Mouse (Mus musculus): Measurements from ENCODE around the gene Rabl3. TPM values are rescaled to one million over a fixed set of nuclear protein-coding genes. Genes with fewer than 3 reads are reported as not detected.

Gene Rabl3
- total and polyA plus RNA-seq, 3 experiments, result 7.3 to 13.5 TPM; not detected in 1

DNA sequence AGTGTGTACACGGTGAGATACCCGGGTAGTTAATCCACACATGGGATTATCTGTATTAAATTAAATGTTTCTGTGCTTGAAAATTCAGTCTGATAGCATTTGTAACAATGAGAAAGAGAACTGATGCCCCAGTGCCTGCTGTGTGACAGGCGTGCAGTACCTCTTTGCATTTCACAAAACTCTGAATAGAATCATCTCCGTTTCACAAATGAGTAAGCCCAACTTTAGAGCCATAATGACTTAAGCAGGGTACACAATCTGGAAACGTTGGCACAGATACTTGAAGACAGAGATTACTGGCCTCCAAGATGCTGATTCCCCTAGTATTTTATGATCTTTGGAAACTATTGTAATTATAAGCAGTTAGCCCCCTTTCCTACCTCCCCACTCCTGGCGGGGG lies 26.4 kb downstream of the Rabl3 start:
- no peak overlapping the region for H3K4me3 ChIP-seq (ENCODE audit: control insufficient read depth in 1 of 2, insufficient read depth in 1 of 2, low read depth in 2 of 2, low read length in 2 of 2)
- H3K9me3 ChIP-seq (replicated peaks; ENCODE audit: insufficient read depth, low read length), result no peaks in the 10 kb centered on the region
- no peaks in the 10 kb centered on the region for H3K79me2 ChIP-seq (ENCODE audit: control insufficient read depth, insufficient read depth, low read length, poor library complexity)
- no peak overlapping the region for H3K9ac ChIP-seq (ENCODE audit: control insufficient read depth, low read depth, low read length, poor library complexity, severe bottlenecking)
- DNase-seq (ENCODE audit: low read depth, low spot score), result no peak
- H3K27me3 ChIP-seq (ENCODE audit: control insufficient read depth in 1 of 2, insufficient read depth in 2 of 2, low read length in 2 of 2), result no peaks in the 10 kb centered on the region
- TF ChIP-seq ZNF384 (IDR thresholded peaks at IDR 0.05; ENCODE audit: low read depth, low read length) (no peak), CHD2 (IDR thresholded peaks at IDR 0.05; ENCODE audit: low read length) (no peak), GABPA (IDR thresholded peaks at IDR 0.05; ENCODE audit: low read depth, low read length) (no peak), JUND (IDR thresholded peaks at IDR 0.05; ENCODE audit: low read depth, low read length) (no peak)
- no peaks in the 10 kb centered on the region for H3K4me1 ChIP-seq (ENCODE audit: control insufficient read depth in 1 of 2, insufficient read depth in 2 of 2, low read length in 2 of 2)
- no peak overlapping the region for H3K27ac ChIP-seq (ENCODE audit: control insufficient read depth, low read depth, low read length)
- peaks cover 0 to 4% of the 10 kb centered on the region in 2 experiments; a peak in 3 of 4 replicates for H3K36me3 ChIP-seq (ENCODE audit: control insufficient read depth in 1 of 2, insufficient read depth in 2 of 2, low read length in 2 of 2)

DNA sequence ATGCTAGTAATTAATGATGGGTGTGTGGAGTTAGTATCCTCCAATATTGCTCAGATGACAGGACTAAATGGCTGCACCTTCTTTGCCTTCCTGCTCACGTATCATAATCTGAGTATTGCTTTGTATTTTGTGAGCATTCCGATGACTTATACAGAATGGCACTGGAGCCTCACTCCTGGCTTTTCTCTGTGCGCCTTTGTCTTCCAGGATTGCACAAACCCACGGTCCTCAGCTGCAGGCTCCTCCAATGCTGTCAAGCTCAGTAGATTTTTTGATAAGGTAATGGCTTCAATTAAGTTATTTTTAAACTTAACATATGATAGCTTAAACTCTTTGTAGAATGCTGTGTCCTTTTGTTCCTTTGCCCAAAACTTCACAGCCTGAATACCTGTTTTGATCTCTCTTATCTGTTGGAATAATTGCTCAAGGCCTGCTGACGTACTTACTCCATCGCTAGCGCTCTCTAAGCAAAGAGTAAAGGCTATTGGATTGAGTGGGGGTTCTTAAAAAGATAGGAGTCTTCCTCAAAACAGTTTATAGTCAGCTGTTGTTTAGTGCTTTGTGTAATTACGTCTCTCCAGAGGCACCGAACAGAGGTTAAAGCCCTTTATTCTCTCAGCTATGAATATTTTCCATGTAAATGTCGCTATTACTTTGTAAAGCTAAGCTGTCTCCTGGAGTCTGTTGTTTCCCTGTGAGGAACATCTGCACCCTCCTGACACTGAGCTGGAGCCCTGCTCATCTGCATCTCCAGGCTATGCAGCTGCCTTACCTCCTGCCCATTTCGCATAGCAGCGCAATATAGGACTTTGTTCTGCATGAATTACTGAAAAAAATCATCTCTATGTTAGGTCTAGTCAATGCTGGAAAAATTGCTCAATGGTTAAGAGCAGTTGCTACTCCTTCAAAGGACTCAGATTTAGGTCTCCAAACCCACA lies 27.7 kb downstream of the Rabl3 start:
- Histone ChIP-seq H3K79me2 (ENCODE audit: control insufficient read depth, insufficient read depth, low read length, poor library complexity) (no peaks in the 10 kb centered on the region), H3K9me3 (replicated peaks; ENCODE audit: insufficient read depth, low read length) (no peaks in the 10 kb centered on the region), H3K27me3 (ENCODE audit: control insufficient read depth in 1 of 2, insufficient read depth in 2 of 2, low read length in 2 of 2) (no peaks in the 10 kb centered on the region), H3K4me3 (ENCODE audit: control insufficient read depth in 1 of 2, insufficient read depth in 1 of 2, low read depth in 2 of 2, low read length in 2 of 2) (no peak overlapping the region), H3K36me3 (ENCODE audit: control insufficient read depth in 1 of 2, insufficient read depth in 2 of 2, low read length in 2 of 2) (peaks cover 0 to 4% of the 10 kb centered on the region in 2 experiments; a peak in 3 of 4 replicates), H3K27ac (ENCODE audit: control insufficient read depth, low read depth, low read length) (no peak overlapping the region), H3K4me1 (ENCODE audit: control insufficient read depth in 1 of 2, insufficient read depth in 2 of 2, low read length in 2 of 2) (no peaks in the 10 kb centered on the region), H3K9ac (ENCODE audit: control insufficient read depth, low read depth, low read length, poor library complexity, severe bottlenecking) (no peak overlapping the region)
- TF ChIP-seq NELFE (IDR thresholded peaks at IDR 0.05; ENCODE audit: low read depth, low read length), result no peak
- TF ChIP-seq BHLHE40 (IDR thresholded peaks at IDR 0.05; ENCODE audit: borderline replicate concordance, low read depth, low read length), result no peak
- no peak for TF ChIP-seq MAX (IDR thresholded peaks at IDR 0.05; ENCODE audit: low read length)
- no peak for TF ChIP-seq RCOR1 (IDR thresholded peaks at IDR 0.05; ENCODE audit: low read depth, low read length)
- TF ChIP-seq HCFC1 (IDR thresholded peaks at IDR 0.05; ENCODE audit: low read depth, low read length), result no peak
- no peak for TF ChIP-seq MAZ (IDR thresholded peaks at IDR 0.05; ENCODE audit: low read depth, low read length)
- TF ChIP-seq MYB (IDR thresholded peaks at IDR 0.05; ENCODE audit: low read depth, low read length), result no peak
- no peak for TF ChIP-seq EP300 (IDR thresholded peaks at IDR 0.05; ENCODE audit: low read depth in 1 of 2, low read length in 2 of 2)
- no peak for TF ChIP-seq TAL1 (IDR thresholded peaks at IDR 0.05; ENCODE audit: low read length)
- TF ChIP-seq MXI1 (IDR thresholded peaks at IDR 0.05; ENCODE audit: low read depth, low read length), result no peak
- TF ChIP-seq GABPA (IDR thresholded peaks at IDR 0.05; ENCODE audit: low read depth, low read length), result no peak
- TF ChIP-seq ZMIZ1 (IDR thresholded peaks at IDR 0.05; ENCODE audit: low read depth, low read length), result no peak
- no peak for TF ChIP-seq JUND (IDR thresholded peaks at IDR 0.05; ENCODE audit: low read depth, low read length)
- TF ChIP-seq ETS1 (IDR thresholded peaks at IDR 0.05; ENCODE audit: low read depth, low read length), result no peak
- no peak for TF ChIP-seq E2F4 (IDR thresholded peaks at IDR 0.05; ENCODE audit: borderline replicate concordance, low read depth, low read length)
- TF ChIP-seq GATA1 (IDR thresholded peaks at IDR 0.05; ENCODE audit: low read depth, low read length), result no peak
- no peak for TF ChIP-seq POLR2AphosphoS5 (IDR thresholded peaks at IDR 0.05; ENCODE audit: borderline replicate concordance, low read depth, low read length)
- TF ChIP-seq CHD1 (IDR thresholded peaks at IDR 0.05; ENCODE audit: low read depth, low read length), result no peak
- DNase-seq (ENCODE audit: low read depth, low spot score), result no peak

Data from MEL (cell line).